Mouse (Mus musculus) forebrain, postnatal 0 days (tissue): ENCODE measurements around the gene Atp4a. TPM values are rescaled to one million over a fixed set of nuclear protein-coding genes. Genes with fewer than 3 reads are reported as not detected.
"Not testable (repeated sequence)": the region's sequence is repeated elsewhere in the genome, so short reads cannot be mapped to it uniquely, and the experiment has no call there.

Source experiments
- ATAC-seq: fragments of 200-750 bp; cut with Nextera tagmentation; 2 replicates; pipeline ENCODE4 v1.8.0; 2017; ENCODE audit warnings: mild to moderate bottlenecking, moderate library complexity
- DNase-seq: peaks from one replicate; pipeline ENCODE4 v3.0.0-alpha.2; 2015
- H3K27ac ChIP-seq: fragments of 300-500 bp; sonication (generic); 2 replicates; pipeline ENCODE4 v1.5.1; 2014; ENCODE audit warnings: low read depth, mild to moderate bottlenecking, antibody characterized with exemption, low read length, moderate library complexity, mixed read lengths
- H3K27me3 ChIP-seq: fragments of 300-500 bp; sonication (generic); 2 replicates; pipeline ENCODE4 v1.6.1; 2014; ENCODE audit warnings: mild to moderate bottlenecking, low read length, mixed read lengths; ENCODE audit not compliant: insufficient read depth
- H3K36me3 ChIP-seq: fragments of 300-500 bp; sonication (generic); 2 replicates; pipeline ENCODE4 v1.6.1; 2014; ENCODE audit warnings: mild to moderate bottlenecking, moderate library complexity; ENCODE audit not compliant: insufficient read depth
- H3K4me1 ChIP-seq: fragments of 300-500 bp; sonication (generic); 2 replicates; pipeline ENCODE4 v1.6.1; 2014; ENCODE audit warnings: antibody characterized with exemption; ENCODE audit not compliant: insufficient read depth
- H3K4me2 ChIP-seq: fragments of 300-500 bp; sonication (generic); 2 replicates; pipeline ENCODE4 v1.6.1; 2014; ENCODE audit warnings: low read depth, mild to moderate bottlenecking, moderate library complexity
- H3K4me3 ChIP-seq: fragments of 300-500 bp; sonication (generic); 2 replicates; pipeline ENCODE4 v1.5.1; 2014; ENCODE audit warnings: low read depth, low read length, mixed read lengths
- H3K9ac ChIP-seq: fragments of 300-500 bp; sonication (generic); 2 replicates; pipeline ENCODE4 v1.6.1; 2014; ENCODE audit warnings: mild to moderate bottlenecking
- H3K9me3 ChIP-seq: fragments of 300-500 bp; sonication (generic); 2 replicates; pipeline ENCODE4 v1.6.1; 2016; ENCODE audit warnings: low read length
- CTCF ChIP-seq: sonication (generic); IDR thresholded peaks from 2 replicates; pipeline ENCODE4 v1.5.1; 2016; ENCODE audit warnings: antibody characterized with exemption, control low read depth, low read depth
- WGBS: fragments of 180-500 bp; shearing (Covaris S2); extraction: QIAGEN DNeasy Blood & Tissue Kit; methylation state at CpG from one replicate; pipeline ENCODE4 v1.1.7; 2014; 5-methylcytosine and 5-hydroxymethylcytosine counted together
- polyA plus RNA-seq: library from polyadenylated mRNA; unstranded; fragments of >200 nt; fragmentation: Nextera tagmentation; extraction: Ambion mirVana; gene quantifications from 2 replicates; pipeline ENCODE4 v1.2.1, GENCODE M21; 2015
- total RNA-seq: library from RNA; depleted of rRNA; stranded (reverse); fragments of >200 nt; gene quantifications from 2 replicates; pipeline ENCODE4 v1.2.3, GENCODE M21; 2014

The Atp4a gene
- total and polyA plus RNA-seq, 2 experiments from 2014 or later, result 2.0 to 4.7 TPM

DNA sequence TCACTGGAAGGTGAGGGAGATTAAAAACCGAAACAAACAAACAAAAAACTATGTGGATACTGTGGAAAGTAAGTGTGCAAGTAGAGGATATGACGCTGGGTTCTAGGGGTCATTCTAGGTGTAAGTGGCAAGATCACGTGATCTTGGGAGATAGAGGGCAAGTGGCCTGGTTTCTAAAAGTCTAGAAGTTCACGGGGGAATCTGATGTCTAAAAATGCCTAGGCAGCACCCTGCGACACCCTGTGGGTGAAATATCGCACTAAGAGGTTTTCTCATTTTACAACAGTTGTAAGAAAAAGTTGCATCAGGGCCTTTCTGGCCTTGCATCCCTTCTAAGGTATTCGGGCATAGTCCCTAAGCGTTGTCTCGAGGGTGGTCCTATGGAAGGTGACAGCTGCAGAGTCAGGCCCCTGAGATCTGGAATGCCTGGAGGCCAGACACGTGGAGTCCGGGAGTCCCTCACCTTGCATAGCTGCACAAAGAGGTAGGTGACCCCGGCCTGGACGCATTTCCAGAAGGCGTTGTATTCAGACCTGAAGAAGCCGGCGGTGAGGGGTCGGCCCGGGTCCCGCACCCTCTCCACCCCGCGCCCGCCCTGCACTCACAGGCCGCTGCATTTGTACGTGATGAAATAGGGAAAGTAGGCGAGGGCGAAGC is 16.9 kb downstream of the Atp4a start:
- peak overlapping the region; percentile 72 for H3K9ac ChIP-seq
- peaks cover 17% of the 10 kb centered on the region; the same call in 1 of the 2 replicates for H3K4me1 ChIP-seq
- 6% methylated on average over 26 of the region's 26 CpGs for WGBS
- H3K27ac ChIP-seq, result peak overlapping the region; percentile 86
- no peak for TF ChIP-seq CTCF
- DNase-seq (peak; percentile 50), ATAC-seq (peak; percentile 28)
- peak overlapping the region; percentile 76 for H3K4me3 ChIP-seq
- H3K27me3 ChIP-seq, result no peaks in the 10 kb centered on the region
- H3K36me3 ChIP-seq, result peaks cover 26% of the 10 kb centered on the region
- H3K4me2 ChIP-seq, result peak overlapping the region; percentile 80
- H3K9me3 ChIP-seq, result no peaks in the 10 kb centered on the region

DNA sequence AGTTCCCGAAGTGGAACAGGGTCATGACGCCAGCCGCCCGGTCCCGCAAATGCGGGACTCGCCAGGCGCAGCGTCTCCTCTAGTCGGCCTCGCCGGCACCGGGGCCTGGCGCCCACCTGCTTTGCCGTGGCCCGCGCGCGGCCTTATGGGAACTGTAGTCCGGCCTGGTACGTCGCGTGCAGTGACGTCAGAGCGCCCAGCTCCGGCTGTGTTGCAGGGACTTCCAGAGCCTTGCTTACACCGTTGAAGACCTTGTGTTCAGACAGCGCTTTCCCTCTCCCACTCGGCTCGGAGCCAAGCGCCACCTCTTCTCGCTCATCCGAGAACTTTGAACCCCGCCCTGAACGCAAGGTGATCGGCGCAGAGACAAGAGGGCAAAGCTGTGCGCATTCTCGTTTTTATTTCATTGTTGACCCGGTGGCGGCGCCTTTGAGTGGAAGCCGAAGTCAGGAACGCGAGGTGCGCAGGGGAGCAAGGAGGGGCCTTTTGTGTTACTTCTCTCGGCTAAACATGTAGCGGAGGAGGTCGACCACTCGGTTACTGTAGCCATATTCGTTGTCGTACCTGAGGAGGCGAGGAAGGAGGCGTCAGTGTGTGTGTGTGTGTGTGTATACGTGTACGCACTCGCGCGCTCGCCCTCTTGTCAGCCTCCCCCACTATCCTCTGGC is 17.5 kb downstream of the Atp4a start, which contains the start of gene Tmem147:
Gene Tmem147, minus strand, starts transcription at position 145 of the 668 bp plus-strand sequence.
- TF ChIP-seq CTCF, result peak; percentile 62
- peak; percentile 97 for DNase-seq
- Histone ChIP-seq H3K36me3 (peaks cover 31% of the 10 kb centered on the region), H3K4me3 (peak within 1 kb of the TSS; percentile 76), H3K27ac (peak within 1 kb of the TSS; percentile 86), H3K4me2 (peak within 1 kb of the TSS; percentile 80), H3K9ac (peak within 1 kb of the TSS; percentile 72), H3K4me1 (peaks cover 17% of the 10 kb centered on the region; the same call in 1 of the 2 replicates), H3K27me3 (no peaks in the 10 kb centered on the region), H3K9me3 (no peaks in the 10 kb centered on the region)
- 0% methylated on average over 60 of the region's 60 CpGs for WGBS
- peak; percentile 98 for ATAC-seq

DNA sequence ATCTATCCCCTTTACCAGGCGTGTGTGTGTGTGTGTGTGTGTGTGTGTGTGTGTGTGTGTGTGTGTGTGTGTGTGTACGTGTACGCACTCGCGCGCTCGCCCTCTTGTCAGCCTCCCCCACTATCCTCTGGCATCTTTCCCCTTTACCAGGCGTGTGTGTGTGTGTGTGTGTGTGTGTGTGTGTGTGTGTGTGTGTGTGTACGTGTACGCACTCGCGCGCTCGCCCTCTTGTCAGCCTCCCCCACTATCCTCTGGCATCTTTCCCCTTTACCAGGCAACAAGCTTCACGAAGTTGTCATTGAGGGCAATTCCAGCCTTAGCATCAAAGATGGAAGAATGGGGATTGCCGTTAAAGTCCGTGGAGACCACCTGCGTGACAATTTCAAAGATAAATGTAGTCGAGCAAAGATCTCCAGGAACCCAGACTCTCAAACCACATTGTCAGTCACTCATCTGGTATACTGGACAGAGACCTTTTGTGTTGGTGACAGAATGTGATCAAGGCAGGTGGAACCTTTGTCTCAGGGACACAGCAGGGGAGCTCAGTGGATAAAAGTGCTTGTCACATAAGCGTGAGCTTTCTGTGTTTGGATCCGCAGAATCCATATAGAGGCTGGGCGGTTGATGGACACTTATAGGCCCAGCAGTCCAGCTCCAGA is 18.2 kb downstream of the Atp4a start:
- WGBS, result 8% methylated on average over 18 of the region's 22 CpGs
- Histone ChIP-seq H3K27ac (peak overlapping the region; percentile 86), H3K4me3 (peak overlapping the region; percentile 76), H3K4me1 (peaks cover 17% of the 10 kb centered on the region; the same call in 1 of the 2 replicates), H3K4me2 (peak overlapping the region; percentile 80), H3K36me3 (peaks cover 36% of the 10 kb centered on the region), H3K9ac (peak overlapping the region; percentile 72)
- not testable (repeated sequence) for ATAC-seq, H3K27me3 ChIP-seq, H3K9me3 ChIP-seq
- DNase-seq, result peak; percentile 63

GRCm38 (mm10) chr7:30736211-30736610 is 24.2 kb downstream of the Atp4a start:
- 90% methylated on average over 3 of the region's 3 CpGs for WGBS
- no peaks in the 10 kb centered on the region for H3K27me3 ChIP-seq
- H3K4me2 ChIP-seq, result no peak overlapping the region
- H3K9me3 ChIP-seq, result no peaks in the 10 kb centered on the region
- no peak overlapping the region for H3K4me3 ChIP-seq
- ATAC-seq, result no peak
- H3K9ac ChIP-seq, result no peak overlapping the region
- H3K4me1 ChIP-seq, result 0 out of 2 replicates have a peak, but pooled peaks cover 2% of the 10 kb centered on the region
- peaks cover 50% of the 10 kb centered on the region for H3K36me3 ChIP-seq
- TF ChIP-seq CTCF, result no peak
- DNase-seq, result no peak
- no peak overlapping the region for H3K27ac ChIP-seq

DNA sequence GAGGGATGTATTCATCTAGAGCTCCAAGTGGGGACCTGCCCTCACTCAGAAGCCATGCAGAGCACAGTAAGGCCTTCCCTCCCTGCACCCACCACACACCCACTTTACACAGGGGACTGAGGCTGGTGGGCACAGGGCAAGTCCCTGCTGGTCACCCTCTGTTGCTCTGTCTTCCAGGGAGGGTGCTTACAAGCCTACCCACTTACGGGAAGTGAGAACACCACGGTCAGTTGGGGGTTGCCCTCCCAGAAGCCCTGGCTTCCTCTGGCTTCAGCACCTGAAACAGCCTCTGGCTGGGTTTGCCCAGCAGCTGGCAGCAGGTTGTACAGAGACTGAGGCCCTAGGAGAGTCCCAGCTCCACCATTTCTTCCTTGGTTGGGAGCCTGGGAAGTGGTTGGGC is 30.6 kb downstream of the Atp4a start:
- not testable (repeated sequence) for H3K9me3 ChIP-seq, DNase-seq, H3K4me2 ChIP-seq, H3K4me1 ChIP-seq, H3K4me3 ChIP-seq, H3K27me3 ChIP-seq, ATAC-seq, H3K27ac ChIP-seq, H3K9ac ChIP-seq
- H3K36me3 ChIP-seq, result peaks cover 13% of the 10 kb centered on the region; the same call in 1 of the 2 replicates
- 94% methylated on average over 2 of the region's 2 CpGs for WGBS

DNA sequence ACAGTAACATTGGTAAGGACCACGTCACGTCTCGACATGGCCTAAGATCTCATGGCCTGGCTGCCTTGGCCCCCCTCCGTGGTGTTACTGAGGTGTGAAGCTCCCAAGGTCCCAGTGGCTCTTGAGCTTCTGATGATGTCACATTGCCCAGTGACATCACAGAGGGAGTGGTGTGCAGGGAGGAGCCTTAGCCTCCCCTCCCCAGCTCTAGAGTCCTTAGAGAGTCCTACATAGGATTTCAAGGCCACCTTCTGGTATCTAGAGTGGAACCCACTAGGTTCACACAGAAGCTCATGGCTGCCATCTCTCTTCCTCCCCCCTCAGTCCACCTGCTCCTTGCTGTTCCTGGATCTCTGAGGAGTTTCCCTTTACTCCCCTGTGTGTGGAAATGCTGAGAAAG is 31.6 kb downstream of the Atp4a start, which contains the start of gene Gapdhs:
Gene Gapdhs, minus strand, starts transcription at position 65 of the 400 bp plus-strand sequence.
- WGBS, result no CpG with 5 or more reads among the region's 4 CpGs
- not testable (repeated sequence) for H3K4me2 ChIP-seq, H3K9me3 ChIP-seq, H3K4me3 ChIP-seq, H3K27me3 ChIP-seq, H3K27ac ChIP-seq, H3K9ac ChIP-seq, H3K36me3 ChIP-seq, H3K4me1 ChIP-seq, DNase-seq, ATAC-seq
